Mouse (Mus musculus): ENCODE results near the gene Tle2.

GRCm38 (mm10) chr10:81604019-81604967 is 29.9 kb downstream of the Tle2 start:
- TF ChIP-seq CTCF (IDR thresholded peaks at IDR 0.05; ENCODE audit: low read depth, low read length) (no peak), TAL1 (conservative IDR thresholded peaks at IDR 0.05; ENCODE audit: low read depth, low read length) (no peak), GATA1 (IDR thresholded peaks at IDR 0.05; ENCODE audit: borderline replicate concordance, low read length) (no peak), GATA2 (IDR thresholded peaks at IDR 0.05; ENCODE audit: borderline replicate concordance, low read depth, low read length) (no peak)

Measured in G1E (cell line).